Mouse (Mus musculus) kidney, embryonic 14.5 days (tissue): ENCODE data around the gene Etnk2. TPM values are rescaled to one million over a fixed set of nuclear protein-coding genes. Genes with fewer than 3 reads are reported as not detected.

Experiments
- ATAC-seq: fragments of 200-750 bp; cut with Nextera tagmentation; 2 replicates; pipeline ENCODE4 v1.8.0; 2017; ENCODE audit warnings: moderate number of reproducible peaks, mild to moderate bottlenecking, moderate TSS enrichment, moderate library complexity; ENCODE audit not compliant: low FRiP score, low TSS enrichment
- H3K27ac ChIP-seq: fragments of 300-500 bp; sonication (generic); 2 replicates; pipeline ENCODE4 v1.5.1; 2014; ENCODE audit warnings: low read depth, mild to moderate bottlenecking, low read length, moderate library complexity, mixed read lengths
- H3K27me3 ChIP-seq: fragments of 300-500 bp; sonication (generic); 2 replicates; pipeline ENCODE4 v1.6.1; 2014; ENCODE audit warnings: mild to moderate bottlenecking, low read length; ENCODE audit not compliant: control insufficient read depth, insufficient read depth
- H3K36me3 ChIP-seq: fragments of 300-500 bp; sonication (generic); 2 replicates; pipeline ENCODE4 v1.6.1; 2014; ENCODE audit warnings: low read length, mixed read lengths; ENCODE audit not compliant: control insufficient read depth, insufficient read depth
- H3K4me1 ChIP-seq: fragments of 300-500 bp; sonication (generic); 2 replicates; pipeline ENCODE4 v1.6.1; 2014; ENCODE audit warnings: low read length, mixed read lengths; ENCODE audit not compliant: control insufficient read depth, insufficient read depth
- H3K4me2 ChIP-seq: fragments of 300-500 bp; sonication (generic); replicated peaks from 2 replicates; pipeline ENCODE4 v1.6.1; 2014; ENCODE audit warnings: low read depth, mild to moderate bottlenecking, low read length
- H3K4me3 ChIP-seq: fragments of 300-500 bp; sonication (generic); 2 replicates; pipeline ENCODE4 v1.5.1; 2014; ENCODE audit warnings: mild to moderate bottlenecking, low read length
- H3K9ac ChIP-seq: fragments of 300-500 bp; sonication (generic); 2 replicates; pipeline ENCODE4 v1.6.1; 2014; ENCODE audit warnings: low read depth, mild to moderate bottlenecking, low read length, moderate library complexity
- H3K9me3 ChIP-seq: fragments of 300-500 bp; sonication (generic); 2 replicates; pipeline ENCODE4 v1.6.1; 2016; ENCODE audit warnings: low read length; ENCODE audit not compliant: control insufficient read depth
- whole genome bisulfite sequencing: fragments of 180-500 bp; shearing (Covaris S2); extraction: QIAGEN DNeasy Blood & Tissue Kit; methylation state at CpG from one replicate; pipeline ENCODE4 v1.1.7; 2014; 5-methylcytosine and 5-hydroxymethylcytosine counted together
- polyA plus RNA-seq: library from polyadenylated mRNA; unstranded; fragments of >200 nt; fragmentation: Nextera tagmentation; extraction: Ambion mirVana; gene quantifications from 2 replicates; pipeline ENCODE4 v1.2.1, GENCODE M21; 2014

Etnk2 gene
- polyA plus RNA-seq, 1 experiment from 2014 or later = 2.0 TPM

DNA sequence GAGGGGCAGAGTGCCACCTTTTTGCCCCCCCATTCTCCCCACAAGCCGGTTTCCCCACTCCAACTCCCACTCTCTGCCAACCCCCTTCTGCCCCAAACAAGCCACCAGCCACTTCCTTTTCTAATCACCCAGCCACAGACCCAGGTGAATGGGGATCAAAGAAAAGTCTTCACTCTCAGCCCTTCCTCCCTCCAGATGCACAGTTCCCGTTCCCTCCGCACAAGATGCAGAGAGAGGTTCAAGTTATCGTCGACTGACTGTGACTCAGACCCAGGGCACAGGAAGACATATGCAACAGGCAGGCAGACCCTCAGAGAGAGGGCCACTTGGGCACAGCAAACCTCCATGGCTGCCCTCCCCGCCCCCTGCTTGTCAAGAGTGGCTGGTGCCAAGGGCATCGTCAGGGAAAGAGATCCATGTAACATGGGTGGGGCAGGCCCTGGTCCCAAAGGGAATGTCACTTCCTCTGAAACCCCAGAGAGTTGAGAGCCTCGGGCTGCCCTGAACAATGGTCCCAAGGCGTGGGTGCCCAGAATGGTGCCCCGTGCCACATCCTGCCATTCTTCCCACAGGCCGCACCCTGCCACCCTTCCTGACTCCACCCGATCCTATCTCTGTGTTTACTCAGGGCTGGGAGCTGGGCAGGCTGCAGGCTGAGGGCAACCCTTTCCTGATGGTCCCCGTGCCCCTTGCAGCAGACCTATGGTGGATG lies 36.8 kb downstream of the Etnk2 start:
- no peak overlapping the region for H3K27ac ChIP-seq
- no peak overlapping the region for H3K9ac ChIP-seq
- WGBS = 57% methylated on average over 13 of the region's 13 CpGs
- ATAC-seq = no peak
- peaks cover 19% of the 10 kb centered on the region for H3K4me1 ChIP-seq
- no peak overlapping the region for H3K4me2 ChIP-seq
- no peaks in the 10 kb centered on the region for H3K27me3 ChIP-seq
- no peak overlapping the region for H3K4me3 ChIP-seq
- H3K9me3 ChIP-seq = no peaks in the 10 kb centered on the region
- no peaks in the 10 kb centered on the region for H3K36me3 ChIP-seq

DNA sequence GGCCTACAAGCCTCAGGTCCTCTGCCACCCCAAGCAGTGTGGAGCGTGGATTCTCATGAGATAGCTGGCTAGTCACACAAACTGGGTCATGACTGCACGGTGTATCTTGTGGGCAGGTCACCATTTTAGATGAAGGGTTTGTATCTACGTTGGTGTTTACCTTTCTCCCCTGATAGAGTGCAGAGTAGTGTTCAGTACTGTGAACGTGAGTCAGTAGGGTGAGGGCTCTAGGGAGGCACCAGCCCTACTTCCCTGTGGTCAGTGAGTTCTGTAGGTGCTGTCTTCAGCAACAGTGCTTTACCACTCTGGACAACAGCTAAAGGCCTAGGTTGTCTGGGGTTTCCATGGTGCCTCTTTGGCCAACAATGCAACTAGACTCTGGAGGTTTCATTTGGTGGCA lies 40.6 kb downstream of the Etnk2 start:
- Histone ChIP-seq H3K9me3 (no peaks in the 10 kb centered on the region), H3K27ac (no peak overlapping the region), H3K4me1 (peaks cover 15% of the 10 kb centered on the region), H3K36me3 (no peaks in the 10 kb centered on the region), H3K9ac (no peak overlapping the region), H3K4me3 (no peak overlapping the region), H3K4me2 (no peak overlapping the region), H3K27me3 (no peaks in the 10 kb centered on the region)
- ATAC-seq = no peak
- 84% methylated on average over 4 of the region's 4 CpGs for WGBS

DNA sequence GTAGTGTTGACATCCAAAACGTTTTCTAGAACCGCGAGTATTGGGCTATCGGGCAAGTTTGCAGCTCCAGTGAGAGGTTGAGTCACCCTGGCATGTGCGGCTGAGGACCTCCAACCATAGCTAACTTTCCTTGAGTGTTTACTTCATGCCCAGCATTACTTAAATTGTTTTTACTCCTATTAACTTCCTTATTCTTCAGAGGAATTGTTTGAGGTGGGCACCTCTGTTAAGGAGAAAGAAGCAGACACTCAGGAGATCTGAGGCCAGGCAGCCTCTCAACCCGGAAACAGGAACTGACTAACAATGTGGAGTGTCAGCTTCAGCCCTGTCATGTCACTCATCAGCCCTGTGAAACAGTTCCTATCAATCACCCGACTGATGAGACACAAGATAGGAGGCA lies 43.2 kb downstream of the Etnk2 start:
- Histone ChIP-seq H3K27ac (0 out of 2 replicates have a peak overlapping the region, but pooled peaks have one; percentile 26), H3K4me1 (peaks cover 21% of the 10 kb centered on the region), H3K36me3 (no peaks in the 10 kb centered on the region), H3K9ac (no peak overlapping the region), H3K4me2 (no peak overlapping the region), H3K27me3 (no peaks in the 10 kb centered on the region), H3K9me3 (no peaks in the 10 kb centered on the region), H3K4me3 (no peak overlapping the region)
- ATAC-seq = no peak
- 84% methylated on average over 7 of the region's 7 CpGs for WGBS

DNA sequence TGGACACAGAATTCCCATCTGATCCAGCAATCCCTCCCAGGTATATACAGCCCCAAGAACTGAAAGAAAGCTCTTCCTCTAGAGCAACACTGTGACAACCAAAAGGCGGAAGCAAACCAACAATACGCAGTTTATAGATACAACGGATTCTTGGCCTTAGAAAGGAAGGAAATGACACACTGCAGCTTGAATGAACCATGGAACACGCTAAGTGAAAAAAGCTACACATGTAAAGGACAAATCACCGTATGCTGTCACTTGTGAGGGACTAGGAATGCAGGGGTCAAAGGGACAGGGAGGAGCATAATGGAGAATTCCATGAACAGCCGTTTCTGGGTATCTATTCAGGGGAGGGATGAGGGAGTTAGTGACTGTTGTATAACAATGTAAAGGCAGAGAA lies 44.1 kb downstream of the Etnk2 start:
- Histone ChIP-seq H3K4me2 (no peak overlapping the region), H3K4me1 (peaks cover 21% of the 10 kb centered on the region), H3K36me3 (no peaks in the 10 kb centered on the region), H3K9ac (no peak overlapping the region), H3K4me3 (no peak overlapping the region), H3K27ac (no peak overlapping the region), H3K9me3 (no peaks in the 10 kb centered on the region), H3K27me3 (no peaks in the 10 kb centered on the region)
- ATAC-seq = no peak
- WGBS = 65% methylated on average over 6 of the region's 6 CpGs

- 26% methylated on average over 9 of the region's 9 CpGs for WGBS
- Histone ChIP-seq H3K9ac (no peak overlapping the region), H3K27ac (no peak overlapping the region; the same call in 1 of the 2 replicates), H3K4me1 (peaks cover 29% of the 10 kb centered on the region), H3K9me3 (no peaks in the 10 kb centered on the region), H3K27me3 (no peaks in the 10 kb centered on the region), H3K4me2 (no peak overlapping the region), H3K36me3 (no peaks in the 10 kb centered on the region), H3K4me3 (no peak overlapping the region)
- no peak for ATAC-seq
These were observed 44.9 kb downstream of the Etnk2 start for GRCm38 (mm10) chr1:133408321-133408720.

- H3K27ac ChIP-seq = no peak overlapping the region
- H3K4me2 ChIP-seq = peak overlapping the region; percentile 10; the same call in 1 of the 2 replicates
- peaks cover 36% of the 10 kb centered on the region for H3K4me1 ChIP-seq
- H3K4me3 ChIP-seq = no peak overlapping the region
- no peaks in the 10 kb centered on the region for H3K36me3 ChIP-seq
- H3K27me3 ChIP-seq = no peaks in the 10 kb centered on the region
- 0 out of 2 replicates have a peak, but pooled peaks have one; percentile 20 for ATAC-seq
- WGBS = 10% methylated on average over 6 of the region's 6 CpGs
- no peaks in the 10 kb centered on the region for H3K9me3 ChIP-seq
- no peak overlapping the region for H3K9ac ChIP-seq
These were observed 45.6 kb downstream of the Etnk2 start for GRCm38 (mm10) chr1:133408880-133409516.

DNA sequence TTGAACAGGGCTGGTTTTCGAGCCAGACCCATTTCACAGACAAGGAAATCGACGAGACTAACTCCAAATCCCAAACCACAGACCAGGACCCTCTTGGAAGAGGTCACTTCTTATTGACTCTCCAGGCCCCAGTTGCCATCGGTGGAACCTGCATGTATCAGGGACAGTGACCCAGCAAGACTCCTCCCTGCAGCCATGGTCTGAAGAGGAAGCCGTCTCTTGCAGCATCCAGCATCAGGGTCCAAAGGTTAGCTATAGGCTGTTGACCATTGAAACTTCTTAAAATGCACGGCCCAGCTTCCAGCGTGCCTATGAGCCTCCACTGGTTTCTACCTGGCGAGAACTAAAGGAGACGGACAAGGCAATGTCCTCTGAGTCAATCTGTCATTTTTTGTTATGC lies 46.4 kb downstream of the Etnk2 start:
- no peak overlapping the region for H3K4me3 ChIP-seq
- ATAC-seq = no peak
- H3K27ac ChIP-seq = no peak overlapping the region
- peaks cover 43% of the 10 kb centered on the region for H3K4me1 ChIP-seq
- H3K9me3 ChIP-seq = no peaks in the 10 kb centered on the region
- H3K9ac ChIP-seq = no peak overlapping the region
- H3K4me2 ChIP-seq = no peak overlapping the region
- H3K27me3 ChIP-seq = no peaks in the 10 kb centered on the region
- no peaks in the 10 kb centered on the region for H3K36me3 ChIP-seq
- 65% methylated on average over 9 of the region's 9 CpGs for WGBS

DNA sequence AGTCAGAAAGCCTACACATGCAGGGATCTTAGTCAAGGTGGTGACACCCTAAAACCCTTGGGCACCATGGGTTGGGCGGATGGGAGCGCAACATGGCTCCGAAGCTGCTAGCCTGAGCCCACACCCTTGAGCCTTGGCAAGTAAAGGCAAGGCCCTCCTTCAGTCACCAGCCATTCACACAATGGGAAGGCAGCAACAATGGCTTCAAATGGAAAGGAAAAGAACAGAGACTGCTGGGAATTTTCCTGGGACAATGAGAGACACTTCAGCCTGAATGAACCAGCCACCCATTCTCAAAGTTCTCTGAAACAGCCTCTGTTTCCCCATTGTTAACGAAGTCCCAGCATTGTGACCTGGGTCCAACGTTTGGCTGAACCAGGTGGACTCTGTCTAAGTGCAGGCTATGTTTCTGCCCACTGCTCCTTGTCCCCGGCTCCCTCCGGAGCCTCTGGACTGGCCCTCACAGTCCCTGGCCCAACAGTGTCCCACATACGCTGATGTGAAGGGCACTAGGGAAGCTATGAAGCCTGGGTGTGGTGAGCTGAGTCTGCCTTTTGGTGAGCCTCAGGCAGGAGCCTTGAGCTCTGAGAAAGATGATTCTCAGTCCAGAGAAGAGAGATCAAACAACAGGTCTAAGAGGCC lies 48.3 kb downstream of the Etnk2 start:
- H3K36me3 ChIP-seq = no peaks in the 10 kb centered on the region

GRCm38 (mm10) chr1:133412941-133413340 lies 49.6 kb downstream of the Etnk2 start:
- WGBS = 26% methylated on average over 9 of the region's 9 CpGs
- Histone ChIP-seq H3K9ac (no peak overlapping the region), H3K27ac (peak overlapping the region; percentile 68), H3K36me3 (no peaks in the 10 kb centered on the region), H3K4me2 (no peak overlapping the region), H3K9me3 (no peaks in the 10 kb centered on the region), H3K4me1 (peaks cover 66% of the 10 kb centered on the region), H3K4me3 (no peak overlapping the region), H3K27me3 (no peaks in the 10 kb centered on the region)
- no peak for ATAC-seq

More for the DNA sequence above, 48.3 kb downstream of the Etnk2 start:
- no peak overlapping the region; the same call in 1 of the 2 replicates for H3K27ac ChIP-seq
- H3K9me3 ChIP-seq = no peaks in the 10 kb centered on the region
- no peak for ATAC-seq
- WGBS = 77% methylated on average over 8 of the region's 8 CpGs
- H3K27me3 ChIP-seq = no peaks in the 10 kb centered on the region
- no peak overlapping the region for H3K4me2 ChIP-seq
- no peak overlapping the region for H3K9ac ChIP-seq
- peaks cover 55% of the 10 kb centered on the region for H3K4me1 ChIP-seq
- no peak overlapping the region for H3K4me3 ChIP-seq
